Mouse (Mus musculus) leukemia stem cell, adult 10-12 weeks (primary cell): ENCODE measurements around the gene Smco4. TPM values are rescaled to one million over a fixed set of nuclear protein-coding genes. Genes with fewer than 3 reads are reported as not detected.

ENCODE experiments used
- polyA plus RNA-seq: library from polyadenylated mRNA; stranded (reverse); fragments of >175 nt; gene quantifications from 2 replicates; pipeline ENCODE4 v1.2.3, GENCODE M21; 2012; ENCODE audit warnings: low replicate concordance

Smco4 gene
- polyA plus RNA-seq, result 17.2 and 20.9 TPM in 2 replicates

GRCm38 (mm10) chr9:15493235-15493924 lies at the start of gene Smco4:
Smco4 (plus strand) TSS chr9:15493432.

Other genes with a start within 250 kb of the Smco4 start
- gene Med17, start 213.5 kb upstream of the Smco4 start, polyA plus RNA-seq, result 14.8 and 18.7 TPM in 2 replicates
- gene Taf1d, start 187.2 kb upstream of the Smco4 start, polyA plus RNA-seq, result 15.8 and 101 TPM in 2 replicates
- 0.54 and 1.0 TPM in 2 replicates for gene 4931406C07Rik, start 187.0 kb upstream of the Smco4 start, polyA plus RNA-seq
- gene Cep295, start 135.6 kb upstream of the Smco4 start, polyA plus RNA-seq, result 1.1 and 3.9 TPM in 2 replicates
- gene Deup1, start 134.5 kb downstream of the Smco4 start, polyA plus RNA-seq, result 0.09 TPM in 1 of 2 replicates, not detected in the other
- gene Slc36a4, start 216.3 kb downstream of the Smco4 start, polyA plus RNA-seq, result 0.18 and 0.26 TPM in 2 replicates